Mouse (Mus musculus): ENCODE results near the gene Lysmd1. TPM values are rescaled to one million over a fixed set of nuclear protein-coding genes. Genes with fewer than 3 reads are reported as not detected.
"Not testable (repeated sequence)": the region's sequence is repeated elsewhere in the genome, so short reads cannot be mapped to it uniquely, and the experiment has no call there.

Gene Lysmd1
- 7.9 and 8.6 TPM in 2 replicates for polyA plus RNA-seq (2016; fragmentation: Nextera tagmentation; extraction: Ambion mirVana)

GRCm38 (mm10) chr3:95133680-95134101 lies at the start of gene Lysmd1, which contains the start of gene Scnm1:
TSS of gene Lysmd1 (plus strand) at chr3:95134088.
TSS of gene Scnm1 (minus strand) at chr3:95134011.
- H3K9me3 ChIP-seq (replicated peaks) = no peaks in the 10 kb centered on the region
- ATAC-seq = peak; percentile 90
- peak within 1 kb of the TSS; percentile 79 for H3K4me3 ChIP-seq
- H3K27ac ChIP-seq = peak within 1 kb of the TSS; percentile 80
- 1% methylated on average over 20 of the region's 20 CpGs for WGBS (ENCODE audit: insufficient replicate concordance)
- peaks cover 29% of the 10 kb centered on the region for H3K4me1 ChIP-seq
- peak within 1 kb of the TSS; percentile 84 for H3K4me2 ChIP-seq
- peak within 1 kb of the TSS; percentile 81 for H3K9ac ChIP-seq
- H3K27me3 ChIP-seq (replicated peaks) = no peaks in the 10 kb centered on the region
- peaks cover 37% of the 10 kb centered on the region for H3K36me3 ChIP-seq

DNA sequence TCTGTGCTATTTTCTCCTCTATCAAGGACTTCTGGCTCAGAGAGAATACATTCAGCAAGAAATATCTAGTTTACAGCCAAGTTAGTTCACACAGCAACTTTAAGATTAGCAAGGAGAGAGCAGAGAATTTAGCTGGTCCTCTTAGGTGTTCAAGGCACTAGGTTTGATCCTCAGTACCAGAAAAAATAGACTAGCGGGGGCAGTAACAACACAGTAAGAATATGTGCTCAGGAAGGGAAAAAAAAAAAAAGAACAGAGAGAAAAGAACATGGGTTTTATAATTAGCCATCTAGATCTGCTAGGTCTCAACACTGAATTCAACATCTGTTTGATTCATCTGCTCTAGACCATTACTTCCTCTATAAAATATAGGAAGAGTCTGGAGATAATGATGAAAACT lies 45.8 kb upstream of the Lysmd1 start:
- H3K27me3 ChIP-seq (replicated peaks) = no peaks in the 10 kb centered on the region
- H3K36me3 ChIP-seq = peaks cover 29% of the 10 kb centered on the region
- ATAC-seq = no peak
- H3K27ac ChIP-seq = no peak overlapping the region
- H3K9ac ChIP-seq = no peak overlapping the region
- H3K4me1 ChIP-seq = no peaks in the 10 kb centered on the region
- no peak overlapping the region for H3K4me2 ChIP-seq
- no peaks in the 10 kb centered on the region for H3K9me3 ChIP-seq (replicated peaks)
- no peak overlapping the region for H3K4me3 ChIP-seq
- WGBS (ENCODE audit: insufficient replicate concordance) = 93% methylated on average over 1 of the region's 1 CpGs

DNA sequence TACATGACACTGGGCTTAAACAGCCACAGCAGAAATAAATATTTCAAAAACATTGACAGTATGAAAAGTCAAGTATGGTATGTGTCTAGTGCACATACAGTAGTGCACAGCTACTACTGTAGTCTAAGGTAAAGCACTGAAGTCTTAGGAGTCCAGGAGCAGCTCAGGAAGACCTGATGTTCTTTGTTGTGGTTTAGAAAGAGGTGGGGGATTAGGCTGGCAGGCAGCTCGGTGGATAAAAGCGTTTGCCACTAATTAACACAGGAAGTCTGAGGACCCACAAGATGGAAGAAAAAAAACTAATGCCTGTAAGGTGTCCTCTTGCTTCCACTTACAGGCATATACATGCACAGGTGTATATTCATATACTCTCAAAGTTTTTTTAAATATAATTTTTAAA lies 33.0 kb upstream of the Lysmd1 start:
- Histone ChIP-seq H3K4me2 (no peak overlapping the region), H3K27me3 (replicated peaks) (no peaks in the 10 kb centered on the region), H3K4me1 (peaks cover 51% of the 10 kb centered on the region), H3K36me3 (peaks cover 57% of the 10 kb centered on the region), H3K4me3 (no peak overlapping the region), H3K27ac (no peak overlapping the region), H3K9ac (no peak overlapping the region), H3K9me3 (replicated peaks) (no peaks in the 10 kb centered on the region)
- 25% methylated on average over 2 of the region's 2 CpGs for WGBS (ENCODE audit: insufficient replicate concordance)
- no peak for ATAC-seq

- H3K36me3 ChIP-seq = peaks cover 26% of the 10 kb centered on the region
- peaks cover 68% of the 10 kb centered on the region for H3K4me1 ChIP-seq
- no peaks in the 10 kb centered on the region for H3K27me3 ChIP-seq (replicated peaks)
- peak overlapping the region; percentile 90 for H3K27ac ChIP-seq
- no peaks in the 10 kb centered on the region for H3K9me3 ChIP-seq (replicated peaks)
- H3K4me2 ChIP-seq = peak overlapping the region; percentile 74
- peak overlapping the region; percentile 89 for H3K9ac ChIP-seq
- 9% methylated on average over 4 of the region's 4 CpGs for WGBS (ENCODE audit: insufficient replicate concordance)
- H3K4me3 ChIP-seq = peak overlapping the region; percentile 91
- ATAC-seq = no peak
Measured at GRCm38 (mm10) chr3:95105121-95105520, 28.8 kb upstream of the Lysmd1 start.

GRCm38 (mm10) chr3:95105586-95106337 lies 28.1 kb upstream of the Lysmd1 start:
- peak overlapping the region; percentile 90 for H3K27ac ChIP-seq
- peak overlapping the region; percentile 74 for H3K4me2 ChIP-seq
- peak; percentile 33; the same call in 1 of the 2 replicates for ATAC-seq
- H3K27me3 ChIP-seq (replicated peaks) = no peaks in the 10 kb centered on the region
- under 1% methylated on average over 16 of the region's 16 CpGs for WGBS (ENCODE audit: insufficient replicate concordance)
- H3K4me3 ChIP-seq = peak overlapping the region; percentile 91
- peak overlapping the region; percentile 89 for H3K9ac ChIP-seq
- no peaks in the 10 kb centered on the region for H3K9me3 ChIP-seq (replicated peaks)
- H3K36me3 ChIP-seq = peaks cover 25% of the 10 kb centered on the region
- peaks cover 71% of the 10 kb centered on the region for H3K4me1 ChIP-seq

- Histone ChIP-seq H3K36me3 (peaks cover 17% of the 10 kb centered on the region), H3K4me2 (peak within 1 kb of the TSS; percentile 75), H3K4me3 (peak within 1 kb of the TSS; percentile 91), H3K9me3 (replicated peaks) (no peaks in the 10 kb centered on the region), H3K4me1 (peaks cover 64% of the 10 kb centered on the region), H3K9ac (peak within 1 kb of the TSS; percentile 89), H3K27me3 (replicated peaks) (no peaks in the 10 kb centered on the region), H3K27ac (peak within 1 kb of the TSS; percentile 90)
- ATAC-seq = peak; percentile 83
- under 1% methylated on average over 51 of the region's 51 CpGs for WGBS (ENCODE audit: insufficient replicate concordance)
Measured at GRCm38 (mm10) chr3:95106338-95107117, 27.4 kb upstream of the Lysmd1 start, which contains the start of gene Pip5k1a. TSS of gene Pip5k1a (minus strand) at chr3:95106930.

DNA sequence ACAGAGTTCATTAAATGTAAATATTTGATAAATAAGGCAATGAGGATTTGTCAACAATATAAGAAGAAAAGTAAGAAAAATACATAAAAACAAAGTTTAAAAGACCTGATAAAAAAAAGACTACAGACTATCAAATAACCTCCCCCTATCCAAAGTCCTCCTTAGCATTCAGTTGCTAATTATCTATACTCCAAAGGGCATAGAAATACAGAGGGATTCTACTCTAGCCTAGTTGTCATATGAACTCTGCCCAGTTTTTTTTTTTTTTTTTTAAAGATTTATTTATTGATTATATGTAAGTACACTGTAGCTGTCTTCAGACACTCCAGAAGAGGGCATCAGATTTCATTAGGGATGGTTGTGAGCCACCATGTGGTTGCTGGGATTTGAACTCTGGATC lies 26.6 kb upstream of the Lysmd1 start:
- Histone ChIP-seq H3K9ac (peak overlapping the region; percentile 69), H3K4me2 (peak overlapping the region; percentile 75), H3K4me3 (peak overlapping the region; percentile 91), H3K36me3 (peaks cover 11% of the 10 kb centered on the region), H3K27ac (0 out of 2 replicates have a peak overlapping the region, but pooled peaks have one; percentile 74), H3K4me1 (peaks cover 61% of the 10 kb centered on the region)
- H3K27me3 ChIP-seq (replicated peaks); ATAC-seq; H3K9me3 ChIP-seq (replicated peaks): not testable (repeated sequence)

- Histone ChIP-seq H3K36me3 (peaks cover 8% of the 10 kb centered on the region), H3K27ac (no peak overlapping the region), H3K27me3 (replicated peaks) (no peaks in the 10 kb centered on the region), H3K4me2 (no peak overlapping the region), H3K9ac (no peak overlapping the region), H3K4me3 (no peak overlapping the region), H3K4me1 (peaks cover 61% of the 10 kb centered on the region), H3K9me3 (replicated peaks) (no peaks in the 10 kb centered on the region)
- ATAC-seq = no peak
- WGBS (ENCODE audit: insufficient replicate concordance) = 61% methylated on average over 2 of the region's 2 CpGs
Measured at GRCm38 (mm10) chr3:95107898-95108297, 26.0 kb upstream of the Lysmd1 start.

- Histone ChIP-seq H3K27me3 (replicated peaks) (no peaks in the 10 kb centered on the region), H3K4me1 (peaks cover 42% of the 10 kb centered on the region), H3K27ac (peak within 1 kb of the TSS; percentile 94), H3K36me3 (peaks cover 17% of the 10 kb centered on the region), H3K4me2 (peak within 1 kb of the TSS; percentile 70), H3K4me3 (peak within 1 kb of the TSS; percentile 83), H3K9ac (peak within 1 kb of the TSS; percentile 85), H3K9me3 (replicated peaks) (no peaks in the 10 kb centered on the region)
- WGBS (ENCODE audit: insufficient replicate concordance) = 1% methylated on average over 54 of the region's 54 CpGs
- ATAC-seq = peak; percentile 71
Measured at GRCm38 (mm10) chr3:95110911-95111726, 22.8 kb upstream of the Lysmd1 start, which contains the start of gene Vps72. TSS of gene Vps72 (plus strand) at chr3:95111022.

GRCm38 (mm10) chr3:95112760-95113159 lies 21.1 kb upstream of the Lysmd1 start:
- peaks cover 40% of the 10 kb centered on the region for H3K4me1 ChIP-seq
- no peaks in the 10 kb centered on the region for H3K27me3 ChIP-seq (replicated peaks)
- 89% methylated on average over 1 of the region's 1 CpGs for WGBS (ENCODE audit: insufficient replicate concordance)
- H3K36me3 ChIP-seq = peaks cover 24% of the 10 kb centered on the region
- H3K27ac ChIP-seq = 0 out of 2 replicates have a peak overlapping the region, but pooled peaks have one; percentile 0
- H3K4me3 ChIP-seq = no peak overlapping the region
- ATAC-seq = no peak
- no peak overlapping the region; the same call in 1 of the 2 replicates for H3K9ac ChIP-seq
- H3K9me3 ChIP-seq (replicated peaks) = no peaks in the 10 kb centered on the region
- peak overlapping the region; percentile 70 for H3K4me2 ChIP-seq

- no peak overlapping the region for H3K4me3 ChIP-seq
- no peak overlapping the region for H3K9ac ChIP-seq
- no peaks in the 10 kb centered on the region for H3K27me3 ChIP-seq (replicated peaks)
- peaks cover 70% of the 10 kb centered on the region for H3K36me3 ChIP-seq
- H3K27ac ChIP-seq = no peak overlapping the region
- H3K4me2 ChIP-seq = no peak overlapping the region
- peaks cover 5% of the 10 kb centered on the region for H3K4me1 ChIP-seq
- H3K9me3 ChIP-seq (replicated peaks) = no peaks in the 10 kb centered on the region
- ATAC-seq = no peak
- WGBS (ENCODE audit: insufficient replicate concordance) = 88% methylated on average over 2 of the region's 2 CpGs
Measured at GRCm38 (mm10) chr3:95117751-95118150, 16.1 kb upstream of the Lysmd1 start.

Data from liver, embryonic 12.5 days (tissue).